Mouse (Mus musculus): Measurements from ENCODE around the gene Tsnaxip1. TPM values are rescaled to one million over a fixed set of nuclear protein-coding genes. Genes with fewer than 3 reads are reported as not detected.
"Not testable (repeated sequence)": the region's sequence is repeated elsewhere in the genome, so short reads cannot be mapped to it uniquely, and the experiment has no call there.

Gene Tsnaxip1
- polyA plus RNA-seq, 1 experiment from 2014 or later: 2.9 TPM

DNA sequence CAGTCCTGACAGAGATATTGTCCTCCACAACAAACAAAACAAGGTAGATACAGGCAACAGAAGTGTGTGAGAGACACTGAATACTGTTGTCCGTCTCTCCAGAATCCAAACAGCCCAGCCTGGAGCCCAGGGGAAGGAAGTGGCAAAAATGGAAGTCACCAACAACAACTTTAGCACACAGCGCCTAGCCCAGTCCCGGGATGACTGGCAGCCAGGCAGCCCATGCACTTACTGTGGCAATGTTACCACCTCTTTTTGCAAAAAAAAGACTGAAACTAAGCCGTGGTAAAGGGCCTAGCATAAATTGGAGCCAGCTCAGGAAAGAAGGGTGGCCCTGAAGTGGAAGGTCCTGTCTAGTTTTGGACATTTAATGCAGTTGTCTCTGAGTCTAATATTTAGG, 1.2 kb upstream of the Tsnaxip1 start:
- DNase-seq (ENCODE audit: low spot score) (peak; percentile 18), ATAC-seq (no peak)
- peak overlapping the region; percentile 82 for H3K27ac ChIP-seq (ENCODE audit: low read length)
- TF ChIP-seq CTCF (IDR thresholded peaks at IDR 0.05) (no peak), EP300 (IDR thresholded peaks at IDR 0.05) (no peak)
- H3K9ac ChIP-seq (replicated peaks; ENCODE audit: low read depth): peak overlapping the region; percentile 94
- peaks cover 10% of the 10 kb centered on the region for H3K36me3 ChIP-seq (ENCODE audit: insufficient read depth, low read length)
- peak overlapping the region; percentile 96 for H3K4me3 ChIP-seq (ENCODE audit: low read depth, low read length)
- H3K27me3 ChIP-seq (replicated peaks; ENCODE audit: insufficient read depth, low read length): no peaks in the 10 kb centered on the region
- peaks cover 13% of the 10 kb centered on the region for H3K4me1 ChIP-seq (ENCODE audit: insufficient read depth, low read depth, low read length)
- no peaks in the 10 kb centered on the region for H3K9me3 ChIP-seq (ENCODE audit: low read length)
- peak overlapping the region; percentile 80 for H3K4me2 ChIP-seq (replicated peaks; ENCODE audit: low read depth, low read length)
- 2% methylated on average over 4 of the region's 4 CpGs for WGBS

DNA sequence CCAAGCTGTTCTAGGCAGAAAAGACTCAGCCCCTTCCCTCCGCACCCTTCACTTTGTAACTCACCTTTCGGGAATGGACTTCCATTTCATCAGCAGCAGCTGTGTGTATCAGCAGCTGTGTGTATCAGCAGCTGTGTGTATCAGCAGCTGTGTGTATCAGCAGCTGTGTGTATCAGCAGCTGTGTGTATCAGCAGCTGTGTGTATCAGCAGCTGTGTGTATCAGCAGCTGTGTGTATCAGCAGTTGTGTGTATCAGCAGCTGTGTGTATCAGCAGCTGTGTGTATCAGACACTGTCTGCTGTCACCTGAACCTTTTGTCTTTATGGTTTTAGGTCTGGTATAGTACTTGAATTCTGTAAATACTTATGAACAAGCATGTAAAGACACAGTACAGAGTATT, 6.2 kb downstream of the Tsnaxip1 start:
- not testable (repeated sequence) for H3K4me3 ChIP-seq (ENCODE audit: low read depth, low read length); H3K9ac ChIP-seq (replicated peaks; ENCODE audit: low read depth); H3K27me3 ChIP-seq (replicated peaks; ENCODE audit: insufficient read depth, low read length); H3K36me3 ChIP-seq (ENCODE audit: insufficient read depth, low read length); H3K4me1 ChIP-seq (ENCODE audit: insufficient read depth, low read depth, low read length); DNase-seq (ENCODE audit: low spot score); H3K9me3 ChIP-seq (ENCODE audit: low read length); H3K4me2 ChIP-seq (replicated peaks; ENCODE audit: low read depth, low read length); ATAC-seq; H3K27ac ChIP-seq (ENCODE audit: low read length)
- 78% methylated on average over 2 of the region's 2 CpGs for WGBS

DNA sequence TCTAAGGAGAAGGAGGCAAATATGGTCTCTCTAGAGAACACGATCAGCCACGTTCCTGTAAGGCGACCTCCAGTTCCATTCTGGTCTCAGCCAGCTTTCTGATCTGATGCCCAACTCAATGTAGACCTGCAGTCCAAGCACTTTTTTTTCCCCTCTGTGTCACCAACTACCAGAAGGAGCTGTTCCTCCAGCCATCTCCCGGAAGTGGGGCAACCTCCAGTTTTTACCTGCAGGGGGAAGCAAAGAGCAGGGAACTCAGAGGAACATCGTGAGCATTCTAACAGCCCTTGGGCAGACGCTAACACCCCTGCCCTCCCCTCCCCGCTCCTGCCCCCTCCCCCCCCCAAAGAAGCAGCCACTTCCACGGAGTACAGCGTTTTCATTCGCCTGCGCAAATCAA, 7.8 kb downstream of the Tsnaxip1 start:
- Histone ChIP-seq H3K4me2 (replicated peaks; ENCODE audit: low read depth, low read length) (no peak overlapping the region), H3K27me3 (replicated peaks; ENCODE audit: insufficient read depth, low read length) (no peaks in the 10 kb centered on the region), H3K4me3 (ENCODE audit: low read depth, low read length) (no peak overlapping the region), H3K4me1 (ENCODE audit: insufficient read depth, low read depth, low read length) (no peaks in the 10 kb centered on the region), H3K27ac (ENCODE audit: low read length) (no peak overlapping the region), H3K9me3 (ENCODE audit: low read length) (no peaks in the 10 kb centered on the region), H3K9ac (replicated peaks; ENCODE audit: low read depth) (no peak overlapping the region), H3K36me3 (ENCODE audit: insufficient read depth, low read length) (no peaks in the 10 kb centered on the region)
- TF ChIP-seq CTCF (IDR thresholded peaks at IDR 0.05): peak; percentile 75
- TF ChIP-seq EP300 (IDR thresholded peaks at IDR 0.05): no peak
- WGBS: 22% methylated on average over 11 of the region's 11 CpGs
- peak; percentile 67 for ATAC-seq
- peak; percentile 67 for DNase-seq (ENCODE audit: low spot score)

DNA sequence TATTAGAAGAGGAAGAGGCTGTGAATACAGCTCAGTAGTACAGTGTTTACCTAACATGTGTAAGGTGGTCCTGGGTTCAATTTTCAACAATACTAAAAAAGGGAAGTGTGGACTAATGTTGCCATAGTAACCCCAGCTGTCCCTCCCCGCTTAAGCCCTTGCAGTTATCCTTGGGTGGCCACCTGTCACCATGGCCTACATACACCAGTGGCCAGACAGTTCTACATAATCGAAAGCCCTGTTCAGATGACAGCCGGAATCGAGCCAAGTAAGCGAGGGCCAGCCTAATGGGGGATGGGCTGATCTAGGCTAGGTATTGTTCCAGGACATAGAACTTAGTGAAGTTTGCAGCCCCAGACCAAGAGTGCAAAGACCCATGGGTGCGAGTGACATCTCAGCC, 9.5 kb downstream of the Tsnaxip1 start:
- 80% methylated on average over 6 of the region's 6 CpGs for WGBS
- no peak for TF ChIP-seq EP300 (IDR thresholded peaks at IDR 0.05)
- no peak for TF ChIP-seq CTCF (IDR thresholded peaks at IDR 0.05)

DNA sequence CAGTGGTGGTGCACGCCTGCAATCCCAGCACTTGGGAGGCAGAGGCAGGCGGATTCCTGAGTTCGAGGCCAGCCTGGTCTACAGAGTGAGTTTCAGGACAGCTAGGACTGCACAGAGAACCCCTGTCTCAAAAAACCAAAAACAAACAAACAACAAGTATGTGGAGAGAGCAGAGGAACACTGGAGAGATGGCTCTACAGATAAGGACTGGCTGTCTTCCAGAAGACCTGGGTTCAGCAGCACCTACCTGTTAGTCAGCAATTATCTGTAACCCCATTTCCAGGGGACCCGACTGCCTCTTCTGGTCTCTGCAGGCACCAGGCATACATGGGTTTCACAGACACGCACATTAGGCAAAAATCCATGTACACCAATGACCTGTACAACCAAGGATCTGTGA, 11.7 kb downstream of the Tsnaxip1 start:
- Histone ChIP-seq H3K36me3 (ENCODE audit: insufficient read depth, low read length) (0 out of 2 replicates have a peak, but pooled peaks cover 5% of the 10 kb centered on the region), H3K4me1 (ENCODE audit: insufficient read depth, low read depth, low read length) (no peaks in the 10 kb centered on the region), H3K4me3 (ENCODE audit: low read depth, low read length) (no peak overlapping the region), H3K9me3 (ENCODE audit: low read length) (no peaks in the 10 kb centered on the region), H3K4me2 (replicated peaks; ENCODE audit: low read depth, low read length) (no peak overlapping the region), H3K27ac (ENCODE audit: low read length) (no peak overlapping the region), H3K27me3 (replicated peaks; ENCODE audit: insufficient read depth, low read length) (no peaks in the 10 kb centered on the region), H3K9ac (replicated peaks; ENCODE audit: low read depth) (no peak overlapping the region)
- ATAC-seq (no peak), DNase-seq (ENCODE audit: low spot score) (no peak)
- TF ChIP-seq CTCF (IDR thresholded peaks at IDR 0.05) (no peak), EP300 (IDR thresholded peaks at IDR 0.05) (no peak)
- 88% methylated on average over 5 of the region's 5 CpGs for WGBS

More for the DNA sequence above, 9.5 kb downstream of the Tsnaxip1 start:
- Histone ChIP-seq H3K27me3 (replicated peaks; ENCODE audit: insufficient read depth, low read length) (no peaks in the 10 kb centered on the region), H3K27ac (ENCODE audit: low read length) (no peak overlapping the region), H3K36me3 (ENCODE audit: insufficient read depth, low read length) (no peaks in the 10 kb centered on the region), H3K4me1 (ENCODE audit: insufficient read depth, low read depth, low read length) (no peaks in the 10 kb centered on the region), H3K4me3 (ENCODE audit: low read depth, low read length) (no peak overlapping the region), H3K9me3 (ENCODE audit: low read length) (no peaks in the 10 kb centered on the region), H3K9ac (replicated peaks; ENCODE audit: low read depth) (no peak overlapping the region), H3K4me2 (replicated peaks; ENCODE audit: low read depth, low read length) (no peak overlapping the region)
- no peak for DNase-seq (ENCODE audit: low spot score)
- no peak for ATAC-seq

DNA sequence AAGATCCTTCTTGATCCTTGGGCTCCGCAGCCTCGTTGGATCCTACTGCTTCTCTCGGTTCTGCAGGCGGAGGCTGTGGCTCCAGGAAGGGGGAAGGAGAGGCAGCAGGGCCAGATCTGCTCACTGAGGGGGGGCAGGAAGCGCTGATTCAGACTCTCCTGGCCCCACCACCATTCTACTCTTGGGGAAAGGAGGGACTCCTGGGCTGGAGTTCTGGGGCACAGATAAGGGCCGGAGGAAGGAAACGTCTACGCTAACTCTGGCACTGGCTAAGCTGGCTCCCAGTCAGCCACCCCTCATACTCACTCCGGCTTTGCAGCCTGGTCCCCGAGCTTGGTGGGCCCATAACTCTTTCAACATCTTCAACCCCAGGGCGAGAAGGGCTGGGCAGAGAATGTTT, 19.1 kb downstream of the Tsnaxip1 start:
- DNase-seq (ENCODE audit: low spot score) (no peak), ATAC-seq (0 out of 2 replicates have a peak, but pooled peaks have one; percentile 17)
- no peaks in the 10 kb centered on the region for H3K27me3 ChIP-seq (replicated peaks; ENCODE audit: insufficient read depth, low read length)
- TF ChIP-seq CTCF (IDR thresholded peaks at IDR 0.05) (no peak), EP300 (IDR thresholded peaks at IDR 0.05) (no peak)
- 78% methylated on average over 9 of the region's 11 CpGs for WGBS
- H3K4me1 ChIP-seq (ENCODE audit: insufficient read depth, low read depth, low read length): peaks cover 4% of the 10 kb centered on the region; the same call in 1 of the 2 replicates
- peaks cover 23% of the 10 kb centered on the region; the same call in 1 of the 2 replicates for H3K36me3 ChIP-seq (ENCODE audit: insufficient read depth, low read length)
- no peaks in the 10 kb centered on the region for H3K9me3 ChIP-seq (ENCODE audit: low read length)
- no peak overlapping the region for H3K4me3 ChIP-seq (ENCODE audit: low read depth, low read length)
- no peak overlapping the region for H3K4me2 ChIP-seq (replicated peaks; ENCODE audit: low read depth, low read length)
- no peak overlapping the region for H3K27ac ChIP-seq (ENCODE audit: low read length)
- no peak overlapping the region for H3K9ac ChIP-seq (replicated peaks; ENCODE audit: low read depth)

DNA sequence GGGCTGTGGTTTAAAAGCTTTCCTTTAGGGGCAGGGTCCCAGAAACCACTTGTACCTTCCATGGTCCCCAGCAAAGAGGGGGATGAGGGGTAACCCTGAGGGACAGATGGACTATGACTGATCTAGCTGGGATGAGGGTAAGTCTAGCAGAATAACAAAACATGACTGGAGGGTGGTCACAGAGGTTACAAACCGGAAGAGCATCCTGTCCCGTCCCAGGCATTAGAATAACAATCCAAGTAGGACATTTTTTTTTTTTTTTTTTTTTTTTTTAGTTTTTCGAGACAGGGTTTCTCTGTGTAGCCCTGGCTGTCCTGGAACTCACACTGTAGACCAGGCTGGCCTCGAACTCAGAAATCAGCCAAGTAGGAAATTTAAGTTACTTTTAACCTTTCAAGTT, 22.5 kb downstream of the Tsnaxip1 start:
- DNase-seq (ENCODE audit: low spot score) (no peak), ATAC-seq (no peak)
- Histone ChIP-seq H3K4me1 (ENCODE audit: insufficient read depth, low read depth, low read length) (peaks cover 4% of the 10 kb centered on the region; the same call in 1 of the 2 replicates), H3K9ac (replicated peaks; ENCODE audit: low read depth) (no peak overlapping the region), H3K27ac (ENCODE audit: low read length) (no peak overlapping the region), H3K4me3 (ENCODE audit: low read depth, low read length) (no peak overlapping the region), H3K4me2 (replicated peaks; ENCODE audit: low read depth, low read length) (no peak overlapping the region), H3K9me3 (ENCODE audit: low read length) (no peaks in the 10 kb centered on the region), H3K27me3 (replicated peaks; ENCODE audit: insufficient read depth, low read length) (no peaks in the 10 kb centered on the region), H3K36me3 (ENCODE audit: insufficient read depth, low read length) (peaks cover 14% of the 10 kb centered on the region; the same call in 1 of the 2 replicates)
- WGBS: 65% methylated on average over 4 of the region's 4 CpGs
- no peak for TF ChIP-seq CTCF (IDR thresholded peaks at IDR 0.05)
- TF ChIP-seq EP300 (IDR thresholded peaks at IDR 0.05): no peak
